ENCODE assay signal across 19 mouse cellular contexts in genomic region chr11:56357690-56358089, GRCm38 (mm10).
"Had no signal": no experiment of that assay in that cellular context is flagged by ENCODE, and none has a peak within 500 bp of the region (broad histone marks: within the 10 kb centered on the region; RNA-seq: fewer than 3 reads in every experiment).

No protein-coding gene starts in this region.

- H3K27ac ChIP-seq: kidney, postnatal 0 days; layer of hippocampus, adult 2 months; limb, embryonic 10.5 days; limb, embryonic 13.5 days; liver, embryonic 12.5 days; liver, embryonic 15.5 days; lung, embryonic 15.5 days; midbrain, embryonic 12.5 days had no signal

- H3K27me3 ChIP-seq: limb, embryonic 13.5 days; liver, embryonic 12.5 days; liver, embryonic 15.5 days; lung, embryonic 15.5 days; megakaryocyte, embryonic 14.5 days; midbrain, embryonic 12.5 days had no signal

- H3K4me3 ChIP-seq: layer of hippocampus, adult 2 months; limb, embryonic 10.5 days; limb, embryonic 13.5 days; liver, embryonic 12.5 days; liver, embryonic 15.5 days; lung, embryonic 15.5 days; megakaryocyte, embryonic 14.5 days; midbrain, embryonic 12.5 days; myocyte had no signal

- ATAC-seq: liver, embryonic 12.5 days had no signal

- H3K4me1 ChIP-seq: limb, embryonic 10.5 days; limb, embryonic 13.5 days; liver, embryonic 12.5 days; liver, embryonic 15.5 days; lung, embryonic 15.5 days; megakaryocyte, embryonic 14.5 days; midbrain, embryonic 12.5 days had no signal

- H3K4me2 ChIP-seq: limb, embryonic 13.5 days; liver, embryonic 12.5 days; liver, embryonic 15.5 days; lung, embryonic 15.5 days; midbrain, embryonic 12.5 days had no signal

- H3K36me3 ChIP-seq: limb, embryonic 10.5 days; limb, embryonic 13.5 days; liver, embryonic 12.5 days; liver, embryonic 15.5 days; lung, embryonic 15.5 days; midbrain, embryonic 12.5 days had no signal

- DNase-seq: kidney, adult 2 months; kidney, postnatal 25 days; layer of hippocampus, adult 9-11 months; liver; lung, adult 18-20 months; lung, postnatal 10 days; lung, postnatal 36 days; thymus, adult 18-20 months; thymus, postnatal 36 days had no signal

- H3K9me3 ChIP-seq: limb, embryonic 10.5 days; limb, embryonic 13.5 days; liver, embryonic 12.5 days; liver, embryonic 15.5 days; lung, embryonic 15.5 days; megakaryocyte, embryonic 14.5 days; midbrain, embryonic 12.5 days had no signal

- H3K9ac ChIP-seq: limb, embryonic 13.5 days; liver, embryonic 12.5 days; liver, embryonic 15.5 days; lung, embryonic 15.5 days; midbrain, embryonic 12.5 days had no signal
